In genomic region chr19:10458096-10458495, GRCm38 (mm10) we compare ENCODE assay signal across 10 mouse cellular contexts. TPM values are rescaled to one million over a fixed set of nuclear protein-coding genes. Genes with fewer than 3 reads are reported as not detected.
A peak's percentile ranks its signal among the peaks of the same experiment; 100 is the strongest.
DNase-seq lines count a peak whose midpoint lies in the region; ATAC-seq and TF ChIP-seq lines count a peak whose summit lies in the region.
"Had no signal": no experiment of that assay in that cellular context is flagged by ENCODE, and none has a peak within 500 bp of the region (broad histone marks: within the 10 kb centered on the region; RNA-seq: fewer than 3 reads in every experiment).

No protein-coding gene starts in this region.

- H3K36me3 ChIP-seq in E14TG2a.4 (ENCODE audit: insufficient read depth, low read length), result no peaks in the 10 kb centered on the region

- peaks cover 92% of the 10 kb centered on the region for H3K27me3 ChIP-seq in E14TG2a.4 (ENCODE audit: insufficient read depth, low read length)

- ATAC-seq in granulocyte monocyte progenitor cell, adult 5-6 weeks (replicated peaks; ENCODE audit: poor library complexity, severe bottlenecking), result 0 out of 2 replicates have a peak, but pooled peaks have one; percentile 24

- no peaks in the 10 kb centered on the region for H3K9me3 ChIP-seq in E14TG2a.4 (ENCODE audit: low read length)
- H3K9me3 ChIP-seq: megakaryocyte, embryonic 14.5 days had no signal

- peak; percentile 77 for DNase-seq in NIH3T3 (ENCODE audit: low read depth)
- DNase-seq in kidney, adult 9 months, result peak; percentile 44
- peak; percentile 73 for DNase-seq in lung, postnatal 25 days (ENCODE audit: low spot score)
- DNase-seq in cerebellum, postnatal 36 days, result no peak
- DNase-seq in thymus, postnatal 0 days (ENCODE audit: low spot score), result no peak
- no peak for DNase-seq in thymus, postnatal 36 days

- peaks cover 54% of the 10 kb centered on the region for H3K4me1 ChIP-seq in E14TG2a.4 (replicated peaks; ENCODE audit: low read depth, low read length)

- peak overlapping the region; percentile 83 for H3K4me3 ChIP-seq in E14TG2a.4 (replicated peaks; ENCODE audit: low read length)

- no peak for TF ChIP-seq CTCF in E14TG2a.4 (conservative IDR thresholded peaks at IDR 0.05; ENCODE audit: low read length)

RNA-seq across cellular contexts. Expression of gene Lrrc10b, which starts 0.8 kb away (rescaled TPM):
- not detected in 2 replicates for total RNA-seq in granulocyte monocyte progenitor cell, adult 5-6 weeks (2014; fragmentation: Nextera tagmentation)
- total RNA-seq in granulocyte monocyte progenitor cell, adult 5-6 weeks (2017), result 0.34 TPM in 1 of 2 replicates, not detected in the other
- 0.08 and 0.17 TPM in 2 replicates for polyA plus RNA-seq in thymus, postnatal 0 days (2015; fragmentation: Nextera tagmentation; extraction: Ambion mirVana)
- total RNA-seq: common myeloid progenitor, adult 5-6 weeks had no signal

RNA-seq across cellular contexts. Expression of gene Ppp1r32, which starts 24.6 kb away (rescaled TPM):
- total RNA-seq in granulocyte monocyte progenitor cell, adult 5-6 weeks (2014; fragmentation: Nextera tagmentation), result 1.2 TPM in 1 of 2 replicates, not detected in the other
- total RNA-seq in granulocyte monocyte progenitor cell, adult 5-6 weeks (2017), result not detected in 2 replicates
- polyA plus RNA-seq in thymus, postnatal 0 days (2015; fragmentation: Nextera tagmentation; extraction: Ambion mirVana), result 0.49 and 0.57 TPM in 2 replicates
- total RNA-seq: common myeloid progenitor, adult 5-6 weeks had no signal

Comparison
In these comparisons a context has a peak if more than half of its experiments do, and no peak if none do; other contexts are left out.
1. DNase-seq: peak in NIH3T3 (single experiment), kidney, adult 9 months (single experiment) and lung, postnatal 25 days (single experiment); none in cerebellum, postnatal 36 days (0 of 2), thymus, postnatal 0 days (single experiment) and thymus, postnatal 36 days (0 of 2).